Mouse (Mus musculus): ENCODE measurements around the gene Fbrsl1. TPM values are rescaled to one million over a fixed set of nuclear protein-coding genes. Genes with fewer than 3 reads are reported as not detected.
A peak's percentile ranks its signal among the peaks of the same experiment; 100 is the strongest.

The Fbrsl1 gene
- polyA plus RNA-seq, 1 experiment from 2014 or later, result 12.1 TPM

DNA sequence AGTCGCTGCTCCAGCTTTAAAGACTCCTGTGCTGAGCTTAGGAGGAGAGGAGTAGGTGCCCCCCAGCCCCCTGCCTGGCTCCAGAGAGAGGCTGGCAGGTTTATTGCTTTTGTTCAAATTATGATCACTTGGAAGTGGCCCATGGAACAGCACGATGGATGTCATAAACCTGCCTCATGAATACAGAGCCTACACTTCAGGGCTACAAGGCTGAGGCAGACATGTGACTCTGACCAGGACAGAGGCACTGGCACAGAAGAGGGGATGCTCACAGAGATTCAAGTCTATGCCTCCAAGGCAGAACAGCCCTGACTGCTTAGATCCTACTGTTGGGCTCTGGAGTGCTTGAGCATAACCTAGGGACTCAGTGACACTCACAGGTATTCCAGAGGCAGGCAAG is 39.3 kb downstream of the Fbrsl1 start:
- Histone ChIP-seq H3K27ac (no peak overlapping the region), H3K9me3 (no peaks in the 10 kb centered on the region), H3K36me3 (peaks cover 2% of the 10 kb centered on the region; the same call in 1 of the 2 replicates), H3K4me3 (no peak overlapping the region), H3K9ac (no peak overlapping the region), H3K27me3 (no peaks in the 10 kb centered on the region), H3K4me2 (no peak overlapping the region), H3K4me1 (0 out of 2 replicates have a peak, but pooled peaks cover 4% of the 10 kb centered on the region)
- no peak for ATAC-seq (ENCODE audit: insufficient number of reproducible peaks, low FRiP score, low TSS enrichment, low read depth)
- WGBS, result 35% methylated on average over 2 of the region's 2 CpGs

DNA sequence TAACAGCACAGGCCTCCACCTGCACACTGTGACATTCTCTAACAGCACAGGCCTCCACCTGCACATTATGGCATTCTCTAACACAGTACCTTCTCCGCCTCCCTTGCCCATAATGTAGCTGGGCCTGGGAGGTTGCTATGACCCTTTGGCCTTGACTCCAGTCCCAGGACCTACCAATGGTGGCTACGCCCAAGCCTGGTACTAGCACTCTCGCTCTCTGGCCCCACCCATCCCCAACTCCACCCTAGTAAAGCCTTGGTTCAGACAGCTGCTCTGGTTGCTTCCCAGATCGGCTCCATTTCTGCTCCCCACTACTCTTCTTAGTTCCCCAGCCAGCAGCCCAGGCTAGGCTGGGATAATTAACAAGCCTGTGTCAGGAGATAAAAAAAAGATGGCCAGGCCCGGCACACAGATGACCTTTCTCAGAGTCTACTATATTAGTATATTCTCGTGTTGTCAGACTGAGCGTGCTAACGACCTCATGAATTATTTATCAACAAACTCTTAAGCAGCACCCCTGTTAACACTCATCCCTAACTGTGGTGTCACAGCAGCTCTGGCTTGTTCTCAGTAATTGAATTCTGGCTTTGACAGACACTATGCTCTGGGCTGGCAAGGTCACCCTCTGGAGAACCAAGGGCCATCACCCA is 42.1 kb downstream of the Fbrsl1 start:
- no peak for ATAC-seq (ENCODE audit: insufficient number of reproducible peaks, low FRiP score, low TSS enrichment, low read depth)
- no peaks in the 10 kb centered on the region for H3K4me1 ChIP-seq
- 53% methylated on average over 8 of the region's 8 CpGs for WGBS
- H3K27ac ChIP-seq, result no peak overlapping the region
- H3K36me3 ChIP-seq, result peaks cover 2% of the 10 kb centered on the region; the same call in 1 of the 2 replicates
- no peak overlapping the region for H3K4me3 ChIP-seq
- H3K27me3 ChIP-seq, result no peaks in the 10 kb centered on the region
- H3K4me2 ChIP-seq, result no peak overlapping the region
- H3K9me3 ChIP-seq, result no peaks in the 10 kb centered on the region
- H3K9ac ChIP-seq, result no peak overlapping the region

DNA sequence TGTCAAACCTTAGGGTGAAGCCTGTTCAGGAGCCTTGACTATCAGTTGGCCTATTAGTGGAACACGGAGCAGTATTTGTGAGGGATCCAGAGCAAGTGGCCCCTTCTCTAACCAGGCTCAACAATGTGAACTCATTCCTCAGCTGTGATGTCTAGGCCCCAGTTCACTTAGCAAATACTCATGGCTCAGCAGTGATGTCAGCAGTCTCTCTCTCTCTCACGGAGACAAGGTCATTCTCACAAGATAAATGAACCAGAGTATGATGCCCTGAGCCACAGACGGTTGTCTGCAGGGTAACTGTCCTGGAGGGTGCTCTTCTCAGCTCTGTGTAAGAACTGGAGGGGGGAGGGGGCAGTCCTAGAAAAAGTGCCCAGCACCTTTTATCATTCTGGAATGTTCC is 44.4 kb downstream of the Fbrsl1 start:
- H3K27ac ChIP-seq, result no peak overlapping the region
- H3K36me3 ChIP-seq, result no peaks in the 10 kb centered on the region
- no peak for ATAC-seq (ENCODE audit: insufficient number of reproducible peaks, low FRiP score, low TSS enrichment, low read depth)
- H3K27me3 ChIP-seq, result no peaks in the 10 kb centered on the region
- 61% methylated on average over 3 of the region's 3 CpGs for WGBS
- H3K9me3 ChIP-seq, result no peaks in the 10 kb centered on the region
- no peak overlapping the region for H3K4me2 ChIP-seq
- no peaks in the 10 kb centered on the region for H3K4me1 ChIP-seq
- no peak overlapping the region for H3K9ac ChIP-seq
- H3K4me3 ChIP-seq, result no peak overlapping the region

DNA sequence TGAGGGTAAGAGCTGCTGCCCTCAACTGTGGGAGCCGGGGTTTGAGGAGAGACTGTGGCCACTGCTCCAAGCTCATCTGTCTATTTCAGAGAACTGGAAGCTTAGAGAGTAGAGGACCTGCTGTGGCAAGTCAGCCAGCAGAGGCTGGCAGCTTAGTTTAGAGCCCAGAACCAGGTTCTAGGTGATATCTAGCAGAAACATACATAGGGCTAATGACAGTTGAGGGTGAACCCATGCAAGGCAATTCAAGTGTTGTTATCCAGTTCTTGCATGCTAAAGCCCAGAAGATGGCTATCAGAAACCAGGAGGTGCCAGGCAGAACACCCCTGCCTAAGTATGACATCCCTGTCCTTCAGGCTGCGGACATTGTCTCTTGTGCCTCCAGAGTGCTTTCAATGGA is 45.7 kb downstream of the Fbrsl1 start:
- H3K36me3 ChIP-seq, result no peaks in the 10 kb centered on the region
- H3K9me3 ChIP-seq, result no peaks in the 10 kb centered on the region
- no peak overlapping the region for H3K4me2 ChIP-seq
- ATAC-seq (ENCODE audit: insufficient number of reproducible peaks, low FRiP score, low TSS enrichment, low read depth), result no peak
- no peak overlapping the region for H3K4me3 ChIP-seq
- H3K9ac ChIP-seq, result no peak overlapping the region
- no peaks in the 10 kb centered on the region for H3K27me3 ChIP-seq
- 93% methylated on average over 2 of the region's 2 CpGs for WGBS
- H3K4me1 ChIP-seq, result no peaks in the 10 kb centered on the region
- H3K27ac ChIP-seq, result no peak overlapping the region

DNA sequence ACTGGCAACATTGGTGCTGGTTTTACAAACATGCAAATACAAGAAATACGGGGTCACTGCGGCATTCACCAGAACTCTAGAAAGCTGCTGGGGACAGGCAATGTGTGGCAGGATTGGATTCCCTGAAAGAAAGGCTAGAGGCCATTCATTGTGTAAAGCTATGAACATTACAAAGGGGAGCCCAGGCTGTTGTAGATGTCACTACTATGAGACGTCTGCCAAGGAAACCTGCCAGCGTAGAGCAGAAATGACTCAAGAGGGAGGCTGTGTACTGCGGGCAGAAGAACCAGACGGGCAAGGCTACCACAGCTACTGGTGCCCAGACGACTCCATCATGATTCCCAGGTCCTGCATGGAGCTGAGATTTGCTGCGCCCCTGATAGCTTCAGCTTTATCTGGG is 47.2 kb downstream of the Fbrsl1 start:
- Histone ChIP-seq H3K27me3 (no peaks in the 10 kb centered on the region), H3K9me3 (no peaks in the 10 kb centered on the region), H3K36me3 (no peaks in the 10 kb centered on the region), H3K4me3 (no peak overlapping the region), H3K4me2 (no peak overlapping the region), H3K9ac (no peak overlapping the region), H3K4me1 (no peaks in the 10 kb centered on the region), H3K27ac (no peak overlapping the region)
- ATAC-seq (ENCODE audit: insufficient number of reproducible peaks, low FRiP score, low TSS enrichment, low read depth), result no peak
- 84% methylated on average over 8 of the region's 8 CpGs for WGBS

DNA sequence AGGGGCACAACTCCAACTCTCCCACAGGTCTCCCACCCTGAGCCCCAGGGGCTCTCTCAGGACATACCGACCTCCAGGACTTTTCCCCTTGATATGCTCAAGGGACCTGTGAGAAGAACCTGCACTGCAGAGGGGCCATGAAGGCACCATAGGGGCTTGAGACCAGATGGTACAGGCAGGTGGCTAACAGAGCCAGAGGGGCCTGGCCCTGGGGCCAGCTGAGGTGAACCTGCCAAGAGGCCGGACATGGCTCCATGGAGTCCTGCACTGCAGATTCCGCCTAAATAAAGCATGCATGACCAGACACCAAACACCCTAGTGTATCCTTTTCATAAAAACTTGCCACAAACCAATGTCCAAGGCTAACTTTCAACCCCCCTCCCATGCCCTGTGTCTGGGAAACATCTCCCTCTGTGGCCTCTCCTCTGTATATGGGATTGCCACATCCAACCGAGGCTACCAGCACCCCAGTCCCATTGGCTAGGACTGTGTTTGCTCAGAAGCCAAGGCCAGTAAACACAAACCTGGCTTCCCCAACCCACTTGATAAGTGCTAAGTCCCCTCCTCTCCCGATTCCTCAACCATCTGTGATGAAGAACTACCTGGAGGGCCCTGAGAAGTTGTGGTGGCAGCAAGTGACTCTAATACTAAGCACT is 53.2 kb downstream of the Fbrsl1 start:
- H3K4me2 ChIP-seq, result no peak overlapping the region
- H3K27me3 ChIP-seq, result no peaks in the 10 kb centered on the region
- H3K9me3 ChIP-seq, result no peaks in the 10 kb centered on the region
- H3K9ac ChIP-seq, result no peak overlapping the region
- WGBS, result 83% methylated on average over 5 of the region's 5 CpGs
- no peak overlapping the region for H3K4me3 ChIP-seq
- H3K36me3 ChIP-seq, result no peaks in the 10 kb centered on the region
- no peaks in the 10 kb centered on the region for H3K4me1 ChIP-seq
- no peak overlapping the region for H3K27ac ChIP-seq
- ATAC-seq (ENCODE audit: insufficient number of reproducible peaks, low FRiP score, low TSS enrichment, low read depth), result no peak

DNA sequence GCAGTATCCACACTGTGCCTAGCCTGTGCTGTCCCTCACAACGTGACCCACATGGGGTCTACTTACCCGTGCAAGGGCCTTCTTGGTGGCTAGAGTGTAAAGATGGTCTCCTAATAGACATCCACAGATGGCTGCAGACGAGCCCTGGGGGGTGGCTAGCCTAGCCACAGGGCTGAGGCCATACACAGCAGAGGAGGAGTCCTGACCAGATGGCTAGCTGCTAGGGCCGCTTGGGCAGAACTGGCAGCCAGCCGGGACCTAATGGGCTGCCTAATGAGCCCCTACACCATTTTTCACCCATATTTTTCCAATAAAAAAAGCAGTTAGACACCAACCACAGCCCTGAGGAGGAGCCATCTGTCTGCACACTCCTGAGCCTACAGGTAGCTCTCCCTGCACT is 55.6 kb downstream of the Fbrsl1 start:
- H3K4me3 ChIP-seq, result no peak overlapping the region
- ATAC-seq (ENCODE audit: insufficient number of reproducible peaks, low FRiP score, low TSS enrichment, low read depth), result no peak
- peaks cover under 1% of the 10 kb centered on the region; the same call in 1 of the 2 replicates for H3K4me1 ChIP-seq
- no peak overlapping the region for H3K4me2 ChIP-seq
- no peaks in the 10 kb centered on the region for H3K27me3 ChIP-seq
- no peak overlapping the region for H3K9ac ChIP-seq
- H3K9me3 ChIP-seq, result no peaks in the 10 kb centered on the region
- 36% methylated on average over 5 of the region's 5 CpGs for WGBS
- H3K27ac ChIP-seq, result no peak overlapping the region
- H3K36me3 ChIP-seq, result no peaks in the 10 kb centered on the region

DNA sequence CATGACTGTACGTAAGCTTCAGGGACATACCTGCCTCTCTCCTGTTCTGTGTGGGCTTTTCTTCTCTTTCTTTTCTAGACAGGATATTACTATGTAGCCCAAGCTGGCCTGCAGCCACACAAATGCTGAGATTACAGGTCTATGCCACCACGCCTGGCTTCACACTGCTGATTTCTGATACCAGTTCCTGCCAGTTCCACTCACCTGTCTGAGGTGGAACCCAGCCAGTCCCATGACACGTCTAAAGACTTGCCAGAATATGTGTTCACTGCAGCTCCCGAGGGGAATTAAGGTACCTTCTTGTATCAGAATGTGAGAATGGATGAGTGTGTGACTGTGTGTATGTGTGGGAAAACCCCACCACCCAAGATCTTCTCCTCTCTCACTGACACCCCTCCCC is 57.7 kb downstream of the Fbrsl1 start:
- Histone ChIP-seq H3K27ac (no peak overlapping the region), H3K36me3 (no peaks in the 10 kb centered on the region), H3K27me3 (no peaks in the 10 kb centered on the region), H3K9ac (no peak overlapping the region), H3K9me3 (no peaks in the 10 kb centered on the region), H3K4me3 (no peak overlapping the region), H3K4me2 (no peak overlapping the region), H3K4me1 (peaks cover 21% of the 10 kb centered on the region)
- ATAC-seq (ENCODE audit: insufficient number of reproducible peaks, low FRiP score, low TSS enrichment, low read depth), result no peak
- 82% methylated on average over 4 of the region's 4 CpGs for WGBS

DNA sequence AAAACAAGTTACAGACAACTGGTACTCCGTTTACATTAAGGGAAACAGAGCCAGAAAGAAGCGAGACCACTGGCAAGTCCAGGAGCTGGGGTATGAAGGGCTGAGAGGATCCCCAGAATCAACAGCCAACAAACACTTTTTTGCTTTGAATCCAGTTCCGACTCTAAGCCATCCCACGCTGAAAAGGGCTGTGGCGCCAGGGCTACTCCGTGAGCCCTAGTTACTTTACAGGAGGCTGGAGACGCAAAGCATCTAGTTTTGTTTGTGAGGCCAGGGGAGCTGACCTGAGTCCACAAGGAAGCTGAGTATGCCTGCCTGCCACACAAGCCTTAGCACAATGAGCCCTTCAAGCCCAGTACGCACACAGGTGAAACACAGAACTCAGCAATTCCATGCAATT is 61.0 kb downstream of the Fbrsl1 start:
- Histone ChIP-seq H3K27ac (no peak overlapping the region), H3K27me3 (no peaks in the 10 kb centered on the region), H3K4me1 (peaks cover 26% of the 10 kb centered on the region), H3K9ac (no peak overlapping the region), H3K9me3 (no peaks in the 10 kb centered on the region), H3K4me2 (peak overlapping the region; percentile 84), H3K4me3 (peak overlapping the region; percentile 74), H3K36me3 (no peaks in the 10 kb centered on the region)
- ATAC-seq (ENCODE audit: insufficient number of reproducible peaks, low FRiP score, low TSS enrichment, low read depth), result no peak
- WGBS, result 14% methylated on average over 8 of the region's 8 CpGs

DNA sequence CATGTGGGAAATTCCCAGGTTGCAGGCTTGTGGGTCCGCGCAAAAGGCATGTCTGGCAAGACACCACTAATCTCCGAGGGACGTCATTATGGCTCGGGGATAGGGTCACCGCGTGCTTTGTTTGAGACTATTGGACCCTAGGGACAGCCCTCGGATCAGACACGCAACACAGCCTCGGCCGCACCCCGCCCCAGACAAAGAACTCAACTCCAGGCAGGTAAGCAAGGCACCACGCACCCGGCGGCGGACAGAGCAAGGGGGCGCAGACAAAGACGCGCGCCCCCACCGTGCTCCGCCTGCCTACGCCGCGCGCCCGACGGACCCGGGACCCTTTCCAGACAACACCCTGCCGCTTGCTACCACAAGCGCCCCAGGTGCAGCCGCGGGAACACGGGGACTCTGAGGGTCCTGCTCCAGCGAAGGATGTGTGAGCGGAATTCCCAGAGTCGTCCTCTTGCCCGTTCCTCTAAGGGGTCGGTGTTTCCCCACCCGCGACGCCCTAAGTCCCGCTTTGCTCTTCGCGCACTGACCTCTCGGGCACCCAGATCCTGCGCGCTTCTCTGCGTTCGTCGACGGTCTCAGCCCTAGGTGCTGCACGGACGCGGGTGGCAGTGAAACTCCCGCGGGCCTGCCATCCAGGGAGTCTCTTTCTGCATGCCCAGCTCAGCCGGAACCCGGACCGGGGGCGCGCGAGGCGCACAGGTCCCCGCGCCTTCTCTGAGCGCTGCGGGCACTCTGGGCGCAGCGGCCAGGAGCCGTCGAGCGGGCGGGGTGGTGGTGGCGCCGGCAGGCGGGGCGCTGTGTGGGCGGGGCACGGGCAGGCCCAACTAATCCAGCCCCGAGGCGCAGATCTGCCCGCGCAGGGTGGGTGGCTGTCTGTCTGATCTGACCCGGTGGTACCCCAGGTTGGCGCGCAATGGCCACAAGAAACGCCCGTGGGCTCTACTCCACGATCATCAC is 61.7 kb downstream of the Fbrsl1 start:
- ATAC-seq (ENCODE audit: insufficient number of reproducible peaks, low FRiP score, low TSS enrichment, low read depth), result peak; percentile 80; the same call in 1 of the 2 replicates
- peak overlapping the region; percentile 84 for H3K4me2 ChIP-seq
- H3K27me3 ChIP-seq, result no peaks in the 10 kb centered on the region
- H3K36me3 ChIP-seq, result no peaks in the 10 kb centered on the region
- H3K27ac ChIP-seq, result peak overlapping the region; percentile 38
- H3K4me1 ChIP-seq, result peaks cover 26% of the 10 kb centered on the region
- WGBS, result 2% methylated on average over 89 of the region's 90 CpGs
- peak overlapping the region; percentile 74 for H3K4me3 ChIP-seq
- H3K9ac ChIP-seq, result peak overlapping the region; percentile 55
- no peaks in the 10 kb centered on the region for H3K9me3 ChIP-seq

DNA sequence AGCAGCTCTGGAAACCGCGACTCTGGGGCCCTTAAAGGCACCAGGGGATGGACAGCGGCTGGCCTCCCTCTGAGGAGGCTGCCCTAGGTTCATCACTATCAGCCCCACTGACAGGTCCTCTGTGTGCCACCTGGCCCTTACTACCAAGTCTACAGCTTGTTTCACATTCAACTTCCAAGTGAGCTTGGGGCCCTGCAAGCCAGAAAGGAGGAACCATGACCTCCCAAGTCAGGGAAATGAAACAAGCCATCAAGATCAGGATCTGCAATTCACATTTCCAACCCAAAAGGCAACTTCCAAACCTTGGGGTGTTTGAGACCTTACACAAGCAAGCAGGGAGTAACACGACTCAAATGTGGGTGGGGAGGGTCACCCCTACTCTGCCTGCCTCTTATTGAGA is 63.0 kb downstream of the Fbrsl1 start:
- 67% methylated on average over 4 of the region's 4 CpGs for WGBS
- Histone ChIP-seq H3K4me3 (no peak overlapping the region; the same call in 1 of the 2 replicates), H3K4me2 (peak overlapping the region; percentile 84; the same call in 1 of the 2 replicates), H3K9ac (no peak overlapping the region), H3K27me3 (no peaks in the 10 kb centered on the region), H3K36me3 (0 out of 2 replicates have a peak, but pooled peaks cover 5% of the 10 kb centered on the region), H3K27ac (no peak overlapping the region), H3K9me3 (no peaks in the 10 kb centered on the region), H3K4me1 (peaks cover 26% of the 10 kb centered on the region)
- no peak for ATAC-seq (ENCODE audit: insufficient number of reproducible peaks, low FRiP score, low TSS enrichment, low read depth)

DNA sequence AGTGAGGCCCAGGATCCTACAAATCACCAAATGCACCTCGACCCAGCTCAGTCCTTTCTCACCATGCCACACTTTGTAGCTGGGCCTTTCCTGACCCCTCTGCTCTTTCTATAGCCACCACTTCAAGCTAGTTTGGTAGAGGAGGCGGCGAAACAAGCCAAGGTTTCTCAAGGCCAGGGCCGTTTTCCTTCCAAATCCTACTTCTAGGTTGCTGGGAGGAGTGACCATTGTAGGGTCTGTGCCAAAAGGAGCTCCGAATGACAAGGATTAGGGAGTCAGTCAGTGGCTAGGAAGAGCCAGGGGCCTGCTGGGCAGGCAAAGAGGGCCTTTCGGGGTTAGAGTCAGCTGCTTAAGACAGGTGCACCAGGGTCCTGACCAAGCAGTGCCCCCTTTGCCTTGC is 63.8 kb downstream of the Fbrsl1 start:
- Histone ChIP-seq H3K4me2 (no peak overlapping the region), H3K4me3 (no peak overlapping the region), H3K27ac (no peak overlapping the region), H3K4me1 (peaks cover 26% of the 10 kb centered on the region), H3K27me3 (no peaks in the 10 kb centered on the region), H3K9ac (no peak overlapping the region), H3K36me3 (0 out of 2 replicates have a peak, but pooled peaks cover 7% of the 10 kb centered on the region), H3K9me3 (no peaks in the 10 kb centered on the region)
- WGBS, result 80% methylated on average over 6 of the region's 6 CpGs
- ATAC-seq (ENCODE audit: insufficient number of reproducible peaks, low FRiP score, low TSS enrichment, low read depth), result no peak
